Mouse (Mus musculus) lung, postnatal 36 days (tissue): ENCODE results near the gene Rnf157.

Source experiments
- DNase-seq: peaks from one replicate; pipeline ENCODE4 v3.0.0; 2022; ENCODE audit warnings: mixed read lengths

Gene Rnf157

GRCm38 (mm10) chr11:116334417-116334782 lies 78.4 kb downstream of the Rnf157 start:
- no peak for DNase-seq

- DNase-seq: peak; percentile 19
These were observed 79.1 kb downstream of the Rnf157 start for GRCm38 (mm10) chr11:116333526-116334416.

GRCm38 (mm10) chr11:116332983-116333270 lies 79.9 kb downstream of the Rnf157 start:
- no peak for DNase-seq

- no peak for DNase-seq
These were observed 80.4 kb downstream of the Rnf157 start for GRCm38 (mm10) chr11:116332232-116332982.

GRCm38 (mm10) chr11:116330211-116330518 lies 82.7 kb downstream of the Rnf157 start:
- no peak for DNase-seq

GRCm38 (mm10) chr11:116329314-116330210 lies 83.3 kb downstream of the Rnf157 start:
- peak; percentile 42 for DNase-seq

- peak; percentile 28 for DNase-seq
These were observed 85.7 kb downstream of the Rnf157 start for GRCm38 (mm10) chr11:116326963-116327603.

- peak; percentile 87 for DNase-seq
These were observed 93.8 kb downstream of the Rnf157 start for GRCm38 (mm10) chr11:116318719-116319659.

GRCm38 (mm10) chr11:116312359-116312758 lies 100.5 kb downstream of the Rnf157 start:
- DNase-seq: peak; percentile 10

- DNase-seq: no peak
These were observed 101.7 kb downstream of the Rnf157 start for GRCm38 (mm10) chr11:116311169-116311568.

- DNase-seq: no peak
These were observed 103.2 kb downstream of the Rnf157 start for GRCm38 (mm10) chr11:116309601-116310000.

GRCm38 (mm10) chr11:116307762-116308531 lies 104.9 kb downstream of the Rnf157 start:
- no peak for DNase-seq

GRCm38 (mm10) chr11:116307019-116307725 lies 105.7 kb downstream of the Rnf157 start, which contains the start of gene Exoc7:
Gene Exoc7, minus strand, starts transcription at chr11:116307233.
- no peak for DNase-seq

GRCm38 (mm10) chr11:116306126-116306982 lies 106.5 kb downstream of the Rnf157 start:
- peak; percentile 95 for DNase-seq

- no peak for DNase-seq
These were observed 107.4 kb downstream of the Rnf157 start for GRCm38 (mm10) chr11:116305423-116305822.

- DNase-seq: no peak
These were observed 114.2 kb downstream of the Rnf157 start for GRCm38 (mm10) chr11:116298621-116299020.

- no peak for DNase-seq
These were observed 114.6 kb downstream of the Rnf157 start for GRCm38 (mm10) chr11:116298221-116298620.

GRCm38 (mm10) chr11:116297017-116297416 lies 115.8 kb downstream of the Rnf157 start:
- DNase-seq: peak; percentile 48

- DNase-seq: no peak
These were observed 116.6 kb downstream of the Rnf157 start for GRCm38 (mm10) chr11:116296191-116296734.
